Mouse (Mus musculus) CH12.LX (cell line): ENCODE measurements around the gene Nemp1.

Experiments used
- CTCF ChIP-seq, 2 experiments: IDR thresholded peaks in 1 of 2; conservative IDR thresholded peaks in 1 of 2; 2 replicates each; pipeline ENCODE4 v1.5.1; 2011 to 2012; ENCODE audit warnings: low read depth in 2 of 2, low read length in 2 of 2, improper control_type of control experiment in 1 of 2, inconsistent platforms in 1 of 2, mild to moderate bottlenecking in 1 of 2, moderate library complexity in 1 of 2
- EP300 ChIP-seq: IDR thresholded peaks from 2 replicates; pipeline ENCODE4 v1.6.1; 2011; ENCODE audit warnings: low read length, improper control_type of control experiment
- MAFK ChIP-seq: IDR thresholded peaks from 2 replicates; pipeline ENCODE4 v1.6.1; 2011; ENCODE audit warnings: low read length, improper control_type of control experiment; ENCODE audit not compliant: insufficient replicate concordance
- USF2 ChIP-seq: conservative IDR thresholded peaks from 2 replicates; pipeline ENCODE4 v1.6.1; 2011; ENCODE audit warnings: low read depth, low read length, improper control_type of control experiment

- TF ChIP-seq USF2 (no peak), MAFK (no peak), CTCF (conservative IDR thresholded peaks at IDR 0.05 in 1 of 2, IDR thresholded peaks at IDR 0.05 in 1 of 2; ENCODE audit: low read depth in 2 of 2, low read length in 2 of 2) (no peak), EP300 (no peak)
Observed at GRCm38 (mm10) chr10:127669170-127669569, 2.5 kb downstream of the Nemp1 start.
